Mouse (Mus musculus) cerebellum, postnatal 25 days (tissue): Measurements from ENCODE around the gene Olfr1382.
"Not testable (repeated sequence)": the region's sequence is repeated elsewhere in the genome, so short reads cannot be mapped to it uniquely, and the experiment has no call there.

Source experiments
- DNase-seq, 2 experiments: peaks; one replicate each; pipeline ENCODE4 v3.0.0; 2021; ENCODE audit warnings: mixed read lengths in 2 of 2

Gene Olfr1382

GRCm38 (mm10) chr11:49527947-49528346, at the start of gene Olfr1382:
Gene Olfr1382 (plus strand): TSS chr11:49528247.
- no peak for DNase-seq

DNA sequence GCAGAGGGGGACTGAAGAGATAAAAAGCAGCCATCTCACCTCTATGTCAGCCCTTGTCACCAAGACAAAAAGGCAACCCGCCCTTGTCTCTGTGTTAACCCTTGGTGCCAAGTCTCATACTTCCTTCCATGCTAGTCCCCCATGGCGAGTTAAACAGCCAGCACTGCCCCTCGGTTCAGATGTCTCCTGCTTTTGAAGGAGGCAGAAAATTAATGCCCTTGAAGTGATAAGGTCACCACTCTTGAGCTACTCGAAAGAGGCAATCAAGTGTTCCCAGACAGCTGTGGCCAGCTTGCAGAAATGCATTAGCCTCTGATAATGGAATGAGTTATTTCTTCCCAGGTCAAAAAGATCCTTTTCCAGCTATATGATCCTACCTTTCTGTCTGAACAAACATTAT, 42.1 kb upstream of the Olfr1382 start:
- no peak for DNase-seq

DNA sequence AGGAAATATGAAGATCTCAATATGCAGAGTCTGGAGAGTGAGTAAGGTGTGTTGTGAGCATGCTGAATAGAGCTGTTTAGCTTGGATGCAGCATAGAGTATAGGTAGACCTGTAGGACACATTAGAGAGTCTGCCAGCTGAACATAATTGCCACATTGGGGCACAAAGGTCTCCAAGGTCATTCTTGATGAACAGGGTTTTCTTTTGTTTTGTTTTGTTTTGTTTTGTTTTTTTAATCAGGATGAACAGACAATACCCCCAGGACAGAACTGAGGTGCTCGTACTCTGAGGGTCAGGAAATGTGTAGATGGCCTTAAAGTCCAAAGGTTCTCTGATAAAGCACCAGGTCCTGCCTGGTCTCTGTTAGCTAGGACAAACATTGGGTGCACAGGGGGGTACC, 39.3 kb upstream of the Olfr1382 start, which contains the start of gene Olfr1385:
Gene Olfr1385 (plus strand): TSS at position 301 of the 400 bp plus-strand sequence.
- DNase-seq, result not testable (repeated sequence)

- no peak for DNase-seq
Observed at GRCm38 (mm10) chr11:49518086-49518485, 10.0 kb upstream of the Olfr1382 start.

DNA sequence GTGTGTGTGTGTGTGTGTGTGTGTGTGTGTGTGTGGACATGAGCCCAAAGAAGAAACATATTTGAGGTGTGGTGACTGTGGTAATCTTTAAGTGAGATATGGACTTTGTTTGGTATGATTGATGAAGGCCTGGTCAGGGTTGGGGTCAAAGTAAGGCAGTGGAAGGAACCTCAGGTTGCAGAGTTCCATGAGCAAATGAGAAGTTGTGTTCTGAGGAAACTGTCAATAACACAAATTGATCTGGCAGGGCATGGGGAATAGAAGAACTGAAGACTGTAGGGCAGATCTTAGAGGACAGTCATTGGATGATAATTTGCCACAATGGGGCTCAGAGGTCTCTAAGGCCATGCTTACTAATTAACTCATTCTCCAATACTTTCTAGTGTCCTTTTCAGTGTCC, 8.7 kb upstream of the Olfr1382 start, which contains the start of gene Olfr1383:
Gene Olfr1383 (plus strand): TSS at position 301 of the 400 bp plus-strand sequence.
- no peak for DNase-seq

DNA sequence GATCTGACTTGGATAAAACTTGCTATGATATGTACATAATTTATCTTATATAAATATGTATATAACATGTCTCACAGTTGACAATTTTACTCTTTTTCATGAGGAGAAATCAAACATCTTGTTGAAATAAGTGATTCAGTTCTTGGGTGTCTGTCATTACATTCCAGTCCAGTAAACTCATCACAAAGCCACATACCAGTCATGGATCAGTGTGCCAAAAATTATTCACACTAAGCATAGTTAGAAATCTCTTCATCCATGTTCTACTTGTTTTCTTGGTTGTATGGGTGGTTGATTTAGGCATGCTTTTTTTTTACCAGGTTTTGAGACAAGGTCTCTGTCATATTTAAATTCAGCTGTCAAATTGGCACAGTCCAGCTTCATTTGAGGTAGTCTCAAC, 4.7 kb downstream of the Olfr1382 start:
- DNase-seq, result no peak

DNA sequence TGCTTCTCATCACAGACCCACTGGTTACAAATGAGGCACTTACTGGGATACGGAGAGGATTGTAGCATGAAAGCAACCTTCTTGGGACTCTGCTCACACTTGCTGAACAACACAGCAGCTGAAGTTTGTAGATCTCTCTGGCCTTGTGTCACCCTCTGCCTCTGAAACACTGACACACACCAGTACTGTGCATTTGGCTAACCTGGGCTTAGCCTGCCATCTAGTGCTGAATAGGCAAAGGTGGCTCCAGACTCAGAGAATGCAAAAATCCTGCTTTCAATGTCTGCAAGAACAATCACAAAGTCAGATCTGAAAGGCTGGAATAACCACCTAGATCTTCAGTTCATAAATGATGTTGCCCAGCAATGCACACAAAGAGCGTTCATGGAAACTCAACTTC, 8.6 kb downstream of the Olfr1382 start:
- DNase-seq, result not testable (repeated sequence)

- DNase-seq, result not testable (repeated sequence)
Observed at GRCm38 (mm10) chr11:49543149-49543548, 15.1 kb downstream of the Olfr1382 start, which contains the start of gene Olfr1381. Gene Olfr1381 (plus strand): TSS chr11:49543449.

GRCm38 (mm10) chr11:49554033-49554432, 26.0 kb downstream of the Olfr1382 start:
- DNase-seq, result not testable (repeated sequence)

DNA sequence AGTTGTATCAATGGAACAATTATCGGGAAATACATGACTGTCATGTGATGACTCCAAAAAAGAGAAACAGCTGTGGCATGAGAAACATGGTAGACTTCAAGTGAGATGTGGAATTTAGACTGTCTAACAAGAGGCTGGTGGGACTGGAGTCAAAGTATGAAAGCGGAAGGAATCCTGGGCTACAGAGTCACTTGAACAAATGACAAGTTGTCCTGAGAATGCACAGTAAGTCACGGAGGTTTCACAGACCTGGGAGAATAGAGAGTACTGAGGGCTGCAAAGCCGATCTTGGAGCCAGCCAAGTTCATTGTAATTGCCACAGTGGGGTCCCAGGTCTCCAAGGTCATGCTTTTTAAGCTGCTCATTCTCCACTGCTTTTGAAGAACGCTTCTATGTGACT, 28.5 kb downstream of the Olfr1382 start, which contains the start of gene Olfr1380:
Gene Olfr1380 (plus strand): TSS at position 301 of the 400 bp plus-strand sequence.
- DNase-seq, result not testable (repeated sequence)

- not testable (repeated sequence) for DNase-seq
Observed at GRCm38 (mm10) chr11:49575054-49575453, 47.0 kb downstream of the Olfr1382 start.

DNA sequence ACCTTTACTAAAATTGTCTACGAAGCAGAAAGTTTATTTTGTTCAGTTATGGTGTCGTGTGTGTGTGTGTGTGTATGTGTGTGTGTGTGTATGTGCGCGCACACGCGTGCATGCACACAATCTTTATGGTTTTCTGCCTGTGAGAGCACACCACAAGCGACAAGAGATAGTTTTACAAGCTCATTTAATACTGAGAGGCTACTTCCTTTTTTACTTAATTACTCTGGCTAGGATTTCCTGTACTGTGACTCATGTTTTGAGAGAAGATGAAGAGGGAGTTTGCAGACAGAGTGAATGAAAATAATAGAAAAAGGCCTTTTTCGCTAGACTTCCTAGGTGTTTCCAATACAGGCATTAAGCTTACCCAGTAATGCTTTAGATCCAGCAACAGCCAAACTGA, 52.4 kb downstream of the Olfr1382 start:
- not testable (repeated sequence) for DNase-seq
